Mouse (Mus musculus) forebrain, embryonic 16.5 days (tissue): ENCODE data around the gene Kif1a. TPM values are rescaled to one million over a fixed set of nuclear protein-coding genes. Genes with fewer than 3 reads are reported as not detected.

Experiments used
- ATAC-seq: fragments of 200-750 bp; cut with Nextera tagmentation; 2 replicates; pipeline ENCODE4 v1.8.0; 2017; ENCODE audit warnings: mild to moderate bottlenecking, moderate library complexity
- H3K27ac ChIP-seq: fragments of 300-500 bp; sonication (generic); 2 replicates; pipeline ENCODE4 v1.5.1; 2014; ENCODE audit warnings: low read length, control low read depth
- H3K27me3 ChIP-seq: fragments of 300-500 bp; sonication (generic); replicated peaks from 2 replicates; pipeline ENCODE4 v1.6.1; 2014; ENCODE audit warnings: low read length; ENCODE audit not compliant: control insufficient read depth, insufficient read depth
- H3K36me3 ChIP-seq: fragments of 300-500 bp; sonication (generic); 2 replicates; pipeline ENCODE4 v1.6.1; 2014; ENCODE audit not compliant: control insufficient read depth, insufficient read depth
- H3K4me1 ChIP-seq: fragments of 300-500 bp; sonication (generic); replicated peaks from 2 replicates; pipeline ENCODE4 v1.6.1; 2014; ENCODE audit warnings: low read length; ENCODE audit not compliant: control insufficient read depth, insufficient read depth
- H3K4me2 ChIP-seq: fragments of 300-500 bp; sonication (generic); 2 replicates; pipeline ENCODE4 v1.6.1; 2014; ENCODE audit warnings: mild to moderate bottlenecking, low read length, control low read depth
- H3K4me3 ChIP-seq: fragments of 300-500 bp; sonication (generic); replicated peaks from 2 replicates; pipeline ENCODE4 v1.5.1; 2014; ENCODE audit warnings: mild to moderate bottlenecking, low read length, control low read depth
- H3K9ac ChIP-seq: fragments of 300-500 bp; sonication (generic); replicated peaks from 2 replicates; pipeline ENCODE4 v1.6.1; 2014; ENCODE audit warnings: low read depth, low read length, control low read depth
- H3K9me3 ChIP-seq: fragments of 300-500 bp; sonication (generic); 2 replicates; pipeline ENCODE4 v1.6.1; 2016; ENCODE audit warnings: low read length; ENCODE audit not compliant: control insufficient read depth
- WGBS: fragments of 180-500 bp; shearing (Covaris S2); extraction: QIAGEN DNeasy Blood & Tissue Kit; methylation state at CpG from one replicate; pipeline ENCODE4 v1.1.7; 2014; 5-methylcytosine and 5-hydroxymethylcytosine counted together
- polyA plus RNA-seq: library from polyadenylated mRNA; unstranded; fragments of >200 nt; fragmentation: Nextera tagmentation; extraction: Ambion mirVana; gene quantifications from 2 replicates; pipeline ENCODE4 v1.2.1, GENCODE M21; 2015

The Kif1a gene
- polyA plus RNA-seq, 1 experiment from 2014 or later, result 396 TPM

GRCm38 (mm10) chr1:93128710-93129349, 27.1 kb upstream of the Kif1a start:
- H3K36me3 ChIP-seq, result no peaks in the 10 kb centered on the region
- no peaks in the 10 kb centered on the region; the same call in 1 of the 2 replicates for H3K27me3 ChIP-seq
- H3K4me2 ChIP-seq, result no peak overlapping the region
- WGBS, result 32% methylated on average over 6 of the region's 6 CpGs
- ATAC-seq, result peak; percentile 58
- H3K27ac ChIP-seq, result no peak overlapping the region
- H3K9me3 ChIP-seq, result no peaks in the 10 kb centered on the region
- H3K9ac ChIP-seq, result no peak overlapping the region
- H3K4me1 ChIP-seq, result no peaks in the 10 kb centered on the region
- no peak overlapping the region for H3K4me3 ChIP-seq

DNA sequence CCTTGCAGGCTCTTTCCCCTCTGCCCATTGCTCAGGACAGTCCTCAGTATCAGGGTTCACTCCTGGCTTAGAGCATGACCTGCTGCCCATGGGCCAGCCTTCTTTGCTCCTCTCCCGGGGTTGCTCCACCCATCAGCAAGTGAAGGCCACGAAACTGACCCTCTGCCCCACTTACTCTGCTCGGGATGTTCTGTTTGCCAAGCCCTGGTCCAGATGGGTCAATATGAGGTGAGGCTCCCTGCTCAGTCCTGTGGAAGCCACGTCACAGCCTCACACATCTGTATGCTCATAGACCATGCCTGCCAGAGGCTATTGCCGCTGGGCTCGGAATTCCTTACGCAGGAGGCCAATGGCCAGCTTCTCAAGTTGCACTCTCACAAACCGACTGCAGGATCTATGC, 26.5 kb upstream of the Kif1a start:
- H3K9ac ChIP-seq, result no peak overlapping the region

DNA sequence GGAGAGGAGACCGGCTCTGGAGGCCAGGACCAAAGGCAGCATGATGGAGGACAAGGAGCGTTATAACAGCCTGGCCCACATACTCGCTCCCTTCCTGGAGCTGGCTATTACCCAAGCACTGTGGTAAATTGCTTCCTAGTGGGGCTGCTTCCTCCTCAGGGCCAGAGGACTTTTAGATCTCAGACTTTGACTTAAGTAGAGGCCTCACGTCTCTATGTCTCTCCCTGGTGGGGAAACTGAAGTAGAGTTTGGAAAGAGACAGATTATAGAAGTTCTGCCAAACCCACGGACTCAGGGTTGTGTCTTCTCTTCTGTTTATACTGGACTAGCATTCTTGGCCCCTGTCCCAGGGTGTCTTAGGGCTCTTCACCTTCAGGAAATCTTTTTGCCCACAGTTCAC, 23.5 kb upstream of the Kif1a start:
- Histone ChIP-seq H3K9ac (no peak overlapping the region), H3K27me3 (no peaks in the 10 kb centered on the region; the same call in 1 of the 2 replicates), H3K36me3 (no peaks in the 10 kb centered on the region), H3K4me3 (no peak overlapping the region), H3K9me3 (no peaks in the 10 kb centered on the region), H3K4me2 (no peak overlapping the region), H3K4me1 (no peaks in the 10 kb centered on the region), H3K27ac (no peak overlapping the region)
- WGBS, result 64% methylated on average over 5 of the region's 5 CpGs
- ATAC-seq, result no peak

More for the DNA sequence above, 26.5 kb upstream of the Kif1a start:
- H3K36me3 ChIP-seq, result no peaks in the 10 kb centered on the region
- WGBS, result 79% methylated on average over 8 of the region's 8 CpGs
- H3K4me3 ChIP-seq, result no peak overlapping the region
- H3K4me2 ChIP-seq, result no peak overlapping the region
- no peaks in the 10 kb centered on the region for H3K9me3 ChIP-seq
- ATAC-seq, result no peak
- H3K27ac ChIP-seq, result no peak overlapping the region
- no peaks in the 10 kb centered on the region; the same call in 1 of the 2 replicates for H3K27me3 ChIP-seq
- H3K4me1 ChIP-seq, result no peaks in the 10 kb centered on the region

DNA sequence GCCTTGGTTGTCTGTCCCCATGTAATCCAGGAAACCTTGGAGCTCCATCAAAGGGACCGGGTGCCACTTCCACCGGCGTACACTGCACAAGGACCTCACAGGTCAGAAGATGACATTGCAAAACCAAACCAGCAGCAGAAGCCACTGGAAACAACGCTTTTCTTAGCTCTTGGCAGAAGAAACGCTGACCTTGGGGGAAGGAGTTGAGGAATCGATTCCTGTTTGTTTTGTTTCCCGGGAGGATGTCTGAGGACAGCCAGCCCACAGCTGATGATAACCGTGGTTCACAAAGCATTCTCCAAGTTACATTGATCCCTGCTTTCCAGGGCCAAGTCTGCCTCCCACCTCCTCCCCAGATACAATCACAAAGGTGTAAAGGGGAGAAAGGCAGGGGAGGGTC, 22.3 kb upstream of the Kif1a start:
- no peaks in the 10 kb centered on the region for H3K4me1 ChIP-seq
- H3K27ac ChIP-seq, result no peak overlapping the region
- no peaks in the 10 kb centered on the region for H3K27me3 ChIP-seq
- no peaks in the 10 kb centered on the region for H3K9me3 ChIP-seq
- H3K36me3 ChIP-seq, result no peaks in the 10 kb centered on the region
- no peak overlapping the region for H3K9ac ChIP-seq
- WGBS, result 82% methylated on average over 8 of the region's 8 CpGs
- H3K4me3 ChIP-seq, result no peak overlapping the region
- ATAC-seq, result no peak
- no peak overlapping the region for H3K4me2 ChIP-seq

- H3K9me3 ChIP-seq, result no peaks in the 10 kb centered on the region
- H3K4me3 ChIP-seq, result no peak overlapping the region
- no peaks in the 10 kb centered on the region for H3K36me3 ChIP-seq
- H3K9ac ChIP-seq, result no peak overlapping the region
- H3K27me3 ChIP-seq, result no peaks in the 10 kb centered on the region
- H3K4me1 ChIP-seq, result no peaks in the 10 kb centered on the region
- H3K27ac ChIP-seq, result no peak overlapping the region
- H3K4me2 ChIP-seq, result no peak overlapping the region
- no peak for ATAC-seq
- 88% methylated on average over 11 of the region's 11 CpGs for WGBS
Measured at GRCm38 (mm10) chr1:93123179-93123854, 21.6 kb upstream of the Kif1a start.

- Histone ChIP-seq H3K4me2 (no peak overlapping the region), H3K9ac (no peak overlapping the region), H3K9me3 (no peaks in the 10 kb centered on the region), H3K4me3 (no peak overlapping the region), H3K4me1 (peaks cover 11% of the 10 kb centered on the region), H3K27me3 (no peaks in the 10 kb centered on the region), H3K27ac (no peak overlapping the region), H3K36me3 (no peaks in the 10 kb centered on the region)
- no peak for ATAC-seq
- 23% methylated on average over 4 of the region's 4 CpGs for WGBS
Measured at GRCm38 (mm10) chr1:93118816-93119215, 17.1 kb upstream of the Kif1a start.

GRCm38 (mm10) chr1:93115471-93115870, 13.7 kb upstream of the Kif1a start:
- Histone ChIP-seq H3K4me3 (peak overlapping the region; percentile 48), H3K36me3 (no peaks in the 10 kb centered on the region), H3K9me3 (no peaks in the 10 kb centered on the region), H3K9ac (peak overlapping the region; percentile 60), H3K4me1 (peaks cover 11% of the 10 kb centered on the region), H3K27ac (peak overlapping the region; percentile 50; the same call in 1 of the 2 replicates), H3K27me3 (no peaks in the 10 kb centered on the region), H3K4me2 (peak overlapping the region; percentile 72)
- ATAC-seq, result peak; percentile 54
- 25% methylated on average over 6 of the region's 13 CpGs for WGBS

DNA sequence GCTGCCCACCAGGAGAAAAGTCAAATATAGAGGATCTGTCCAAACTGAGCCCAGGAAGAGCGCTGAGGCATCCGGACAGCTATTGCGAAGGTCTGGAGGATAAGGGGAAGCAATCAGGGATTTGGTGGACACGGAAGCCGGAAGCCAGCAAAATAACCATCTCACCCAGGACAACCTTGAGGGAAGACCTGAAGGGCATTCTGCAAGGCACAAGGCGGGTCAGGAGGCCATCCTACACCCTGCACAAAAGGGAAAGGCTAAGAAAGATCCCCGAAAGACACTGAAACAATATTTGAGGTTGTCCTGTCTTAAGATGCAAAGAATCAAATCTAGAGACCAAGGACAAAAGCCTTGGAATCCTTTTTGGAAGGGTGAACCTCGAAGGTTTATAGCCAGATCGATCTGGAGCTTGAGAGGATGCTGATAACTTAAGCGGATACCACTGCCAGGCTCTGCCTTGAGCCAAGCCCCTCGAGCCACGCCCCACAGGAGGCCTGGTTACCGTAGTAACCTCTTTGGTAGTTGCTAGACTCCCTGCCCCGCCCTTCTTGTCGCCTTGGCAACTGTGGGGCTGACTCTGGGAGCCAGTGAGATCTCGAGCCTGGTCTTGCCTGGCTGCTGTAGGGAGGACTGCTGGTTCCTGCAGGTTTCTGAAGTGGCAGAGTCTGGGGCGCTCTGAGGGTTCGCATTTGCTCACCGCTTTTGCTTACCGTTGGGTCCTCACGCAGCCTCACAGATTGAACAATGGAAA, 13.1 kb upstream of the Kif1a start:
- Histone ChIP-seq H3K27me3 (no peaks in the 10 kb centered on the region), H3K4me2 (peak overlapping the region; percentile 72), H3K9ac (peak overlapping the region; percentile 60), H3K36me3 (no peaks in the 10 kb centered on the region), H3K4me3 (peak overlapping the region; percentile 48), H3K4me1 (peaks cover 11% of the 10 kb centered on the region), H3K27ac (peak overlapping the region; percentile 50; the same call in 1 of the 2 replicates), H3K9me3 (no peaks in the 10 kb centered on the region)
- 22% methylated on average over 21 of the region's 21 CpGs for WGBS
- peak; percentile 100 for ATAC-seq

GRCm38 (mm10) chr1:93102700-93103099, 949 bp upstream of the Kif1a start:
- 64% methylated on average over 7 of the region's 7 CpGs for WGBS
- H3K27ac ChIP-seq, result no peak overlapping the region
- ATAC-seq, result no peak
- H3K36me3 ChIP-seq, result no peaks in the 10 kb centered on the region
- H3K4me1 ChIP-seq, result peaks cover 23% of the 10 kb centered on the region
- H3K9me3 ChIP-seq, result no peaks in the 10 kb centered on the region
- H3K27me3 ChIP-seq, result no peaks in the 10 kb centered on the region
- no peak overlapping the region for H3K9ac ChIP-seq
- no peak overlapping the region for H3K4me3 ChIP-seq
- H3K4me2 ChIP-seq, result no peak overlapping the region
